Mouse (Mus musculus) CH12.LX (cell line): ENCODE results near the gene Dop1a. TPM values are rescaled to one million over a fixed set of nuclear protein-coding genes. Genes with fewer than 3 reads are reported as not detected.

Experiments
- DNase-seq: peaks from one replicate; pipeline ENCODE4 v3.0.0-alpha.2; 2013; ENCODE audit errors: extremely low read depth
- H3K27ac ChIP-seq: 2 replicates; pipeline ENCODE4 v1.5.1; 2012; ENCODE audit warnings: low read depth, mild to moderate bottlenecking, control low read depth, moderate library complexity; ENCODE audit not compliant: insufficient read depth
- H3K27me3 ChIP-seq: replicated peaks from 2 replicates; pipeline ENCODE3; 2012; ENCODE audit warnings: inconsistent platforms
- H3K36me3 ChIP-seq, 2 experiments: replicated peaks in 1 of 2; 2 replicates each; pipeline versions ENCODE3 to v1.6.1; 2012; ENCODE audit warnings: inconsistent platforms in 1 of 2, low read length in 1 of 2, mild to moderate bottlenecking in 1 of 2, mixed read lengths in 1 of 2, moderate library complexity in 1 of 2; ENCODE audit not compliant: control insufficient read depth in 1 of 2, insufficient read depth in 1 of 2
- H3K4me1 ChIP-seq, 2 experiments: 2 replicates each; pipeline ENCODE4 v1.6.1; 2012; ENCODE audit warnings: inconsistent platforms in 1 of 2, moderate library complexity in 1 of 2; ENCODE audit not compliant: insufficient read depth in 2 of 2, control insufficient read depth in 1 of 2
- H3K4me2 ChIP-seq: 2 replicates; pipeline ENCODE4 v1.6.1; 2012; ENCODE audit warnings: low read depth, mild to moderate bottlenecking, control low read depth; ENCODE audit not compliant: poor library complexity, insufficient read depth, severe bottlenecking
- H3K4me3 ChIP-seq, 3 experiments: fragments of 150-350 bp in 1 of 3; sonication (generic) in 1 of 3; replicated peaks in 1 of 3; 2 replicates each; pipeline versions ENCODE3 to v1.5.1; 2011 to 2012; ENCODE audit warnings: low read depth in 2 of 3, low read length in 2 of 3, mild to moderate bottlenecking in 2 of 3, moderate library complexity in 2 of 3, control low read depth in 1 of 3, improper control_type of control experiment in 1 of 3, inconsistent platforms in 1 of 3, mixed read lengths in 1 of 3; ENCODE audit not compliant: poor library complexity in 1 of 3
- H3K79me2 ChIP-seq: replicated peaks from 2 replicates; pipeline ENCODE4 v1.6.1; 2012; ENCODE audit warnings: mild to moderate bottlenecking, moderate library complexity; ENCODE audit not compliant: control insufficient read depth, poor library complexity, insufficient read depth, severe bottlenecking; ENCODE audit errors: extremely low read depth
- H3K9ac ChIP-seq: 2 replicates; pipeline ENCODE4 v1.6.1; 2012; ENCODE audit warnings: low read depth, mild to moderate bottlenecking, control low read depth, moderate library complexity; ENCODE audit not compliant: insufficient read depth
- H3K9me3 ChIP-seq: replicated peaks from 2 replicates; pipeline ENCODE3; 2012; ENCODE audit warnings: low read length, inconsistent platforms, mixed read lengths
- CTCF ChIP-seq, 2 experiments: IDR thresholded peaks in 1 of 2; conservative IDR thresholded peaks in 1 of 2; 2 replicates each; pipeline ENCODE4 v1.5.1; 2011 to 2012; ENCODE audit warnings: low read depth in 2 of 2, low read length in 2 of 2, improper control_type of control experiment in 1 of 2, inconsistent platforms in 1 of 2, mild to moderate bottlenecking in 1 of 2, moderate library complexity in 1 of 2
- GABPA ChIP-seq: IDR thresholded peaks from 2 replicates; pipeline ENCODE4 v1.6.1; 2012; ENCODE audit warnings: low read depth, low read length, improper control_type of control experiment, inconsistent platforms; ENCODE audit not compliant: insufficient replicate concordance
- HCFC1 ChIP-seq: IDR thresholded peaks from 2 replicates; pipeline ENCODE4 v1.6.1; 2012; ENCODE audit warnings: low read depth, mild to moderate bottlenecking, inconsistent platforms, low read length, improper control_type of control experiment
- IRF4 ChIP-seq: IDR thresholded peaks from 2 replicates; pipeline ENCODE4 v1.6.1; 2014; ENCODE audit warnings: low read depth, mild to moderate bottlenecking, inconsistent platforms, low read length, improper control_type of control experiment
- JUN ChIP-seq: IDR thresholded peaks from 2 replicates; pipeline ENCODE4 v1.6.1; 2011; ENCODE audit warnings: low read depth, mild to moderate bottlenecking, low read length, improper control_type of control experiment, moderate library complexity; ENCODE audit not compliant: insufficient read depth
- JUND ChIP-seq: conservative IDR thresholded peaks from 2 replicates; pipeline ENCODE4 v1.6.1; 2011; ENCODE audit warnings: low read depth, low read length, improper control_type of control experiment
- MAX ChIP-seq: IDR thresholded peaks from 2 replicates; pipeline ENCODE4 v1.6.1; 2011; ENCODE audit warnings: low read length, improper control_type of control experiment
- MYC ChIP-seq: IDR thresholded peaks from 2 replicates; pipeline ENCODE4 v1.6.1; 2011; ENCODE audit warnings: low read depth, mild to moderate bottlenecking, improper control_type of control experiment, low read length
- NRF1 ChIP-seq: IDR thresholded peaks from 2 replicates; pipeline ENCODE4 v1.6.1; 2014; ENCODE audit warnings: low read depth, mild to moderate bottlenecking, inconsistent platforms, low read length, improper control_type of control experiment, moderate library complexity
- PAX5 ChIP-seq: IDR thresholded peaks from 2 replicates; pipeline ENCODE4 v1.6.1; 2012; ENCODE audit warnings: low read length, inconsistent platforms, mixed read lengths
- POLR2A ChIP-seq: IDR thresholded peaks from 2 replicates; pipeline ENCODE4 v1.6.1; 2011; ENCODE audit warnings: low read depth, mild to moderate bottlenecking, improper control_type of control experiment, low read length
- POLR2AphosphoS2 ChIP-seq: IDR thresholded peaks from 2 replicates; pipeline ENCODE4 v1.6.1; 2011; ENCODE audit warnings: low read depth, low read length, improper control_type of control experiment
- RAD21 ChIP-seq: IDR thresholded peaks from 2 replicates; pipeline ENCODE4 v1.6.1; 2011; ENCODE audit warnings: low read depth, mild to moderate bottlenecking, low read length, improper control_type of control experiment, moderate library complexity
- SMC3 ChIP-seq: IDR thresholded peaks from 2 replicates; pipeline ENCODE4 v1.6.1; 2011; ENCODE audit warnings: low read depth, low read length, improper control_type of control experiment
- TBP ChIP-seq: conservative IDR thresholded peaks from 2 replicates; pipeline ENCODE4 v1.6.1; 2011; ENCODE audit warnings: low read depth, low read length, improper control_type of control experiment
- ZC3H11A ChIP-seq: IDR thresholded peaks from 2 replicates; pipeline ENCODE4 v1.6.1; 2012; ENCODE audit warnings: low read depth, mild to moderate bottlenecking, inconsistent platforms, low read length, improper control_type of control experiment
- ZKSCAN1 ChIP-seq: IDR thresholded peaks from 2 replicates; pipeline ENCODE4 v1.6.1; 2012; ENCODE audit warnings: low read depth, inconsistent platforms, low read length, improper control_type of control experiment, borderline replicate concordance
- ZNF384 ChIP-seq: IDR thresholded peaks from 2 replicates; pipeline ENCODE4 v1.6.1; 2012; ENCODE audit warnings: low read depth, low read length, improper control_type of control experiment, inconsistent platforms
- dilution Hi-C: fragments of 300-500 bp; cut with MboI; formaldehyde crosslinking; loops from 2 replicates; pipeline ENCODE4 v1.14.3; 2020; ENCODE audit warnings: low sequenced_read_pairs; ENCODE audit not compliant: extremely low pct_unique_long_range_greater_than_20kb, extremely low pct_ligation_motif_present
- in situ Hi-C: fragments of 300-500 bp; cut with MboI; formaldehyde crosslinking; loops from 3 replicates; pipeline ENCODE4 v1.14.3; 2019; ENCODE audit warnings: low sequenced_read_pairs, low pct_ligation_motif_present, low pct_unique_long_range_greater_than_20kb, mixed read lengths
- polyA plus RNA-seq: library from polyadenylated mRNA; unstranded; fragments of >175 nt; gene quantifications from 2 replicates; pipeline ENCODE4 v1.2.1, GENCODE M21; 2012; ENCODE audit warnings: low read depth; ENCODE audit not compliant: insufficient read length
- total RNA-seq, 2 experiments: library from RNA; depleted of rRNA; stranded (reverse); fragments of 300-350 nt in 1 of 2; fragments of >200 nt in 1 of 2; gene quantifications; 2 replicates each; pipeline ENCODE4 v1.2.3; 2012 to 2014

Dop1a gene
- total and polyA plus RNA-seq, 3 experiments = 15.0 to 19.0 (median 16.1) TPM

DNA sequence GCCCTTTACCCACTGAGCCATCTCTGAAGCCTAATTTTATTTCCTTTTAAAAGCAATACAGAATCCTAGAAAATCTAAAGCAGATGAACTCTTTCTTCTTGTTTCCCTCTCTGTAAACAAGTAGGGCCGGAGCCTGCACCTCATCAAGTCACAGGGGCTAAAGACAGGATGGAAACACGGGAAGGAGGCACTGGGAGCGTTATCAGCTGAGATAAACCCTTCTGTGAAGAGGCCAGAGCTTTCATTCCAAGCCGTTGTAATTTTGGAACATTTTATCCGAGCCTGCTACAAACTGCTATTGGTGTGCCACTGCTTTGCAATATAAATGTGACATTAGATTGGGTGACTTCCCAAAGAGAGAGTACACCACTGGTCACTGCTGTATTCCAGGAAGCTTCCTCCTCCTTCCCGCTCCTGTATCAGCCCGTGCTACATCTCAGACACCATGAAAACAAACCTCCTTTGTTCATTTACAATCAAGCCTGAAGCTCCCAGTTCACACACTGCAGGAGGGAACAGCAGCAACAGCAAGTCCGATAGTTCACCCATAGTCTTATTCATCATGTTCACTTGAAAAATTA is 132.9 kb downstream of the Dop1a start:
- no peaks in the 10 kb centered on the region for H3K79me2 ChIP-seq
- peaks cover 5 to 20% of the 10 kb centered on the region in 2 experiments for H3K4me1 ChIP-seq
- H3K4me3 ChIP-seq = no peak overlapping the region
- no peaks in the 10 kb centered on the region for H3K27me3 ChIP-seq
- H3K36me3 ChIP-seq = peaks cover 13 to 59% of the 10 kb centered on the region in 2 experiments
- in situ Hi-C loops = loop anchor here (10.0 kb wide), 1 partner anchor 205 kb away; no protein-coding TSS in a partner anchor
- no peaks in the 10 kb centered on the region for H3K9me3 ChIP-seq
- no peak overlapping the region for H3K9ac ChIP-seq
- DNase-seq = no peak
- dilution Hi-C loops = no loop called here
- no peak overlapping the region for H3K27ac ChIP-seq
- TF ChIP-seq ZNF384 (no peak), GABPA (no peak), MAX (no peak), PAX5 (no peak), ZKSCAN1 (no peak), HCFC1 (no peak), IRF4 (no peak), ZC3H11A (no peak), NRF1 (no peak), MYC (no peak), RAD21 (no peak), JUN (no peak), TBP (no peak), JUND (no peak), POLR2AphosphoS2 (no peak), CTCF (conservative IDR thresholded peaks at IDR 0.05 in 1 of 2, IDR thresholded peaks at IDR 0.05 in 1 of 2; ENCODE audit: low read depth in 2 of 2, low read length in 2 of 2) (no peak), POLR2A (no peak), SMC3 (no peak)
- H3K4me2 ChIP-seq = no peak overlapping the region

Other genes with a start within 250 kb of the Dop1a start
- 3.1 and 3.3 TPM in 2 replicates for gene Ube2cbp, start 2.2 kb upstream of the Dop1a start, total RNA-seq (2012; rRNA removed)
- gene Ube2cbp, start 2.2 kb upstream of the Dop1a start, total RNA-seq (2014; rRNA removed) = 5.9 and 6.4 TPM in 2 replicates
- gene Ube2cbp, start 2.2 kb upstream of the Dop1a start, polyA plus RNA-seq = 5.4 and 5.5 TPM in 2 replicates
- gene Pgm3, start 104.7 kb downstream of the Dop1a start, total RNA-seq (2012; rRNA removed) = 28.8 and 29.3 TPM in 2 replicates
- 27.4 and 28.5 TPM in 2 replicates for gene Pgm3, start 104.7 kb downstream of the Dop1a start, total RNA-seq (2014; rRNA removed)
- gene Pgm3, start 104.7 kb downstream of the Dop1a start, polyA plus RNA-seq = 31.5 and 32.1 TPM in 2 replicates
- gene Rwdd2a, start 104.8 kb downstream of the Dop1a start, total RNA-seq (2012; rRNA removed) = 1.7 TPM in 2 replicates
- gene Rwdd2a, start 104.8 kb downstream of the Dop1a start, total RNA-seq (2014; rRNA removed) = 2.8 and 2.9 TPM in 2 replicates
- gene Rwdd2a, start 104.8 kb downstream of the Dop1a start, polyA plus RNA-seq = 2.1 and 2.2 TPM in 2 replicates
- 6.7 and 9.4 TPM in 2 replicates for gene Me1, start 228.8 kb downstream of the Dop1a start, total RNA-seq (2012; rRNA removed)
- 16.7 TPM in 2 replicates for gene Me1, start 228.8 kb downstream of the Dop1a start, total RNA-seq (2014; rRNA removed)
- gene Me1, start 228.8 kb downstream of the Dop1a start, polyA plus RNA-seq = 38.6 and 39.9 TPM in 2 replicates